Mouse (Mus musculus): Measurements from ENCODE around the gene Pilrb1.

Pilrb1 gene

DNA sequence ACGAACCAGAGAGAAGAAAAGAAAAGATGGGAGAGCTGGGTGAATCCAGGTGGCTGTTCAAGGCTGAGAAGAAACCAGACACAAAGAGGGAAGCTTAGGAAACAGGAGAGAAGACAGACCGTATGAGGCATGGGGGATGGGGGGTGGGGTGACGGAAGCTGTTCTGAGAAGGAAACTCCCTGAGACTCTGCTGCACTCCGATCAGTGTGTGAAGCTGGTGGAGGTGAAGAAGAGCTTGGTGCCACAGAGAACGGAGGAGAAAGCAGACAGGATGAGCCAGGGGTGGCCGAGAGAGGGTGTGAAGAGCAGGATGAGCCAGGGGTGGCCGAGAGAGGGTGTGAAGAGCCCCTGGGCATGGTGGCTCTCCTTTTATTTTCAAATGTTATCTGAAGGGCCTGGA is 31.5 kb downstream of the Pilrb1 start:
- DNase-seq = no peak

DNA sequence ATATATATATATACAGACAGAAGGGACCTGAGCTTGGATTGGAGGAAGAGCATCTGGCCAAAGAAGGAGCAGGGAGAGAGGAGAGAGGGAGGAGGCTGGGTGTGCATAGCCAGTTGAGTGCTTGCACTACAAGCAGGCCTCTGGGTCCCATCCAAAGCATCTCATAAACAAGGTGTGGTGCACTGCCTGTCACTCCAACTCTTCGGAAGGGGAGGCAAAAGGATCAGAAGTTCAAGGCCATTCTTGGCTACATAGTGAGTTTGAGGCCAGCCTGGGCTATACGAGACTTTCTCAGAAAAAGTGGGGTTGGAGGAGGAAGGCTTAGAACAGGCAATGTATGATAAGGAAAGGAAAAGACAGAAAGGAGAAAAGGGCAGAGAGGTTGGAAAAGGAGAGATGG is 31.9 kb downstream of the Pilrb1 start:
- DNase-seq = no peak

DNA sequence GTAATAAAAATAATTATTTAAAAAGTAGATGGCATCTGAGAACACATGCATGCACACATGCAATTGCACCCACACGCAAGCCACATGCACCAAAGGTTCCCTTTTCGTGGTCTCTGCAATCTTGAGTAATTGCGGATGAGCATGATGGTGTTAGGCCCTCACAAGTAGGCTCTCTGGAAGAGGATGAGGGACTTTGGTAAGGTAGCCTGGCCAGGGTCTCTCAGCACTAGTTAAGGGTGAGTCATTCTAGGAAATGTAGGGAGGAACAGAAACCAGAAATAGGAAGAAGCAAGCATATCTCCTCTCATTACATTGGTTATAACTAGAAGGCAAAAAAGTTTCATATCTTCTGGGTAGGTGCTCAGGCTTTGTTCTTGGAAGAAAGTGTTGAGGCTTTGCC is 32.9 kb downstream of the Pilrb1 start:
- DNase-seq = no peak

DNA sequence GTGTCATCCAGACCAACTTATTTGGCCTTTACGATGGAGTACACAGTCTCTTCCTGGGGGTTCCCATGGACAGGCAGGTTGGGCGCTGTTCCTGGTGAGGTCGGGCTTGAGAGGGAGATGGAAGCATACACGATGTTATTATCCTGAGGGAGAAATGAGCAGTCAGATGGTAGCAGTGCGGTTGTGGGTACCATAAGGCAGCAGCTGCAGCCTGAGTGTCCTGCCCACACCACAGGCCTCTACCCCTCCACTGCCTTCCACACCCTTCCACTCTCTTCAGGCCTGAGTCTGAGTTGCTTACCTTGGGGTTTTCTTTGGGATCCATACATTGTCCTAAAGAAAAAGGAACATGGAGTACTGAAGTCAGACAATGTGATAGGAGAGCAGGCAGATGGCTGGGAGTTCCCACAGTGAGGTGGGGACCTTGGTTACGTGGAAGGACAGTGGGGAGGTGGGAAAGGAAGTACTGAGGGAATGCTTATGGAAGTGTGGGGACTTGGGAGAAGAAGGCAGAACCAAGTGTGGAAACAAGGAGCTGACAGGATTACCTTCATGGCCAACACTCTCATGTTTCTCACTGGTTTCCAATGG is 34.4 kb downstream of the Pilrb1 start:
- DNase-seq = no peak

DNA sequence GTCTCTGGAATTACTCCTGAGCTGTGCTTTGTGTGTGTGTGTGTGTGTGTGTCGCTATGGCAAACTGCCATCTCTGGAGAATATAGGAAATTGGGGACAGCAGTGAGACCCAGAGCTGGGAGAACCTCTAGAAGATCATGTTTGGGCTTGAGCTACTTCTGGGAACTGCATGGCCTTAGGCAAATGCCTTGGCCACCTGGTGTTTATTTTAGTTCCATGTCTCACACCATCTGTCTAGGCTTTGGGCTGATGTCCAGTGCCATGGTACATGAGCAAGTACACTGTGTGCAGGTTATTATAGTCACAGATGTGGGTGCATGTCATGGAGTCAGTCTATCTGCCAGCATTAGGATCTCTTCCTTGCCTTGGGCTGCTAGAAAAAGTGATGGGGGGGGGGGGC is 35.3 kb downstream of the Pilrb1 start:
- no peak for DNase-seq

DNA sequence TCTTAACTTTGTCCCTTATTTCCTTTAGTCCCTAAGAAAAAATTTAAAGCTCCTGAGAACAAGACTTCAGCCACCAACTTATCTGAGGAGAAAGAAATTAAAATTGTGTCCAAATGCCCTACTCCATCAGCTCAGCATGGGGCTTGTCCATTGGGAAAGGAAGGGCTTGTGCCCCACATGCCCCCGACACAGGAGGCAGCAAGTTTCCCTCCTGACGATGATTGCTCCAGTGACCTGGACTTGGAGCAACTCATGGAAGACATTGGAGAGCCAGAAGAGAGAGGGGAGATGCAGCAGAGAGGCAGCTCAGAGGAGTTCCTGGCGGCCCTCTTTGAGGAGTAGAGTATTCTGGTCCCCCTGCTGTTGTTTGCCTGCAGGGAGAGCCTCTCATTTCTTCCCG is 35.8 kb downstream of the Pilrb1 start:
- no peak for DNase-seq

DNA sequence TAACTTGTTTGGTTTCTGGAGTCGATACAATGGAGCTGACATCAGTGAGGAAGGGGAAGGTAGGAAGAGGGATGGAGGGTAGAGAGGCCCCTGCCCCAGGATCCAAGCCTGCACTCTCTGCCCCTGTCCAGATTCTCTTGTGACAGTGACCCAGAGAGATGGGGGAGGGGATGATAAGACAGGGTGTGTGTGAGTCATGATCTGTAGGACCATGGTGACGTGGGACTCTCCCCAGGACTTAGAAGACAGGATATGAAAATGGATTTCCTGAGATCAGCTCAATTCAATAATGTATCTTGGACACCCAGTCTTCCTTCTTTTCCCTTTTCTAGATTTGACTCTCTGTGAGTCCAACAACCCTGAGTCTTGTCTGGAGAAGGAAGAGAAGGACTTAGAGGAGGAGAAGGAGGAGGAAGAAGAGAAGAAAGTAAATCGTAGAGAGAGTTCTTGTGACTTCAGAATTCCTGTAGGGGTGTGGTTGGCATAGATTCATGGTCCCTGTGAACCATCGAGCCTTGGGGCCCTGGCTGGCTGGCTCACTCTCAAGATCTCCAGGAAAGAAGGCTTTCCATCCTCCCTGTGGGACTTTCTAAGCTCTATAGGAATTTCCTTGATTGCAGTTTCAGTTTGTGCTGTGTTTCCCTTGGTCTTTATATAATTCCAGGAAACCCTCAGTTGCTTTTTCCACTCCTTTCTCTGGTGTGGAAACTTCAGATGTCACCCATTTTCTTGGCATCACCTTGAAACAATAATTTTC is 40.3 kb downstream of the Pilrb1 start:
- no peak for DNase-seq

DNA sequence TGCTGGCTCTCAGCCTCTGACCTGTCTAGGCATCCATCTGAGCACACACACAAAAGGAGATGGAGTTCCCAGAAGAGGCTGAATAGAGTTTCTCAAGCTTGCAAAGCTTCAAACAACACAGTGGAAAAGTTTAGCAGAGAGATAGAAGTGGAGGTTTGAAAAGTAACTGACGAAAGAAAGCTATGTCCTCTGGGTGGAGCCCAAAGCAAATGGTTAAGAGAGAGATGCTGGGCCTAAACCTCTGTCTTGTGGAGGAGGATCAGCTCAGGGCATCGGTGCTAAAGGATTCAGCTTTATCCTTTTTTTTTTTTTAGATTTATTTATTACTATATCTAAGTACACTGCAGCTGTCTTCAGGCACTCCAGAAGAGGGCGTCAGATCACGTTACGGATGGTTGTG is 49.6 kb downstream of the Pilrb1 start:
- DNase-seq = no peak

DNA sequence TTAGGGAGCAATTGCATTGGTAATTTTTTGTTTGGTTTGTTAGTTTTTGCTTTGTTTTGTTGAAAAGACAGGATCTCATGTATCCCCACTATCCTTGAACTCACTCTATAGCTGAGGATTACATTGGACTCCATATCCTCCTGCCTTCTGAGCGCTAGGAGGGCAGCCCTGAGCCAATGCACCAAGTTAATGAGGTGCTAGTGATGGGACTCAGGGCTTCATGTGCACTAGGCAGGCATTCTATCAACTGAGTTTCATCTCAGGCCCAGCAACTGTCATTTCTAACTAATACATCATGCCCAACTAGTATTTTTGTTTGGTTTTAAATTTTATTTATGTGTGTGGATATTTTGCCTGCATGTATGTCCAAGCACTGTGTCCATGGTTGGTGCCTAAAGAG is 51.7 kb downstream of the Pilrb1 start:
- no peak for DNase-seq
